Mouse (Mus musculus) liver, postnatal 0 days (tissue): ENCODE measurements around the gene Zdhhc17. TPM values are rescaled to one million over a fixed set of nuclear protein-coding genes. Genes with fewer than 3 reads are reported as not detected.

Experiments used
- ATAC-seq: fragments of 200-750 bp; cut with Nextera tagmentation; 2 replicates; pipeline ENCODE4 v1.8.0; 2017; ENCODE audit warnings: mild to moderate bottlenecking, moderate library complexity
- DNase-seq: peaks from one replicate; pipeline ENCODE4 v3.0.0-alpha.2; 2016
- H3K27ac ChIP-seq: fragments of 300-500 bp; sonication (generic); 2 replicates; pipeline ENCODE4 v1.5.1; 2014; ENCODE audit warnings: antibody characterized with exemption, moderate library complexity, mild to moderate bottlenecking, low read depth
- H3K27me3 ChIP-seq: fragments of 300-500 bp; sonication (generic); 2 replicates; pipeline ENCODE4 v1.6.1; 2014; ENCODE audit warnings: low read length, control low read depth, mixed read lengths; ENCODE audit not compliant: insufficient read depth
- H3K36me3 ChIP-seq: fragments of 300-500 bp; sonication (generic); replicated peaks from 2 replicates; pipeline ENCODE4 v1.6.1; 2014; ENCODE audit warnings: mild to moderate bottlenecking, control low read depth, low read length, moderate library complexity, mixed read lengths; ENCODE audit not compliant: insufficient read depth
- H3K4me1 ChIP-seq: fragments of 300-500 bp; sonication (generic); 2 replicates; pipeline ENCODE4 v1.6.1; 2014; ENCODE audit warnings: antibody characterized with exemption, mild to moderate bottlenecking, control low read depth; ENCODE audit not compliant: insufficient read depth
- H3K4me2 ChIP-seq: fragments of 300-500 bp; sonication (generic); 2 replicates; pipeline ENCODE4 v1.6.1; 2014; ENCODE audit warnings: low read depth, mild to moderate bottlenecking, low read length, moderate library complexity, mixed read lengths
- H3K4me3 ChIP-seq: fragments of 300-500 bp; sonication (generic); 2 replicates; pipeline ENCODE4 v1.5.1; 2014; ENCODE audit warnings: low read depth, low read length
- H3K9ac ChIP-seq: fragments of 300-500 bp; sonication (generic); replicated peaks from 2 replicates; pipeline ENCODE4 v1.6.1; 2014; ENCODE audit warnings: mild to moderate bottlenecking, moderate library complexity
- H3K9me3 ChIP-seq: fragments of 300-500 bp; sonication (generic); 2 replicates; pipeline ENCODE4 v1.6.1; 2016; ENCODE audit warnings: mild to moderate bottlenecking, control low read depth, low read length, mixed read lengths
- CTCF ChIP-seq: sonication (generic); IDR thresholded peaks from 2 replicates; pipeline ENCODE4 v1.5.1; 2016; ENCODE audit warnings: antibody characterized with exemption, low read depth
- EP300 ChIP-seq: IDR thresholded peaks from 2 replicates; pipeline ENCODE4 v1.6.1; 2016; ENCODE audit warnings: antibody characterized with exemption, low read depth, mild to moderate bottlenecking
- WGBS: fragments of 180-500 bp; shearing (Covaris S2); extraction: QIAGEN DNeasy Blood & Tissue Kit; methylation state at CpG from one replicate; pipeline ENCODE4 v1.1.7; 2014; ENCODE audit not compliant: insufficient replicate concordance; 5-methylcytosine and 5-hydroxymethylcytosine counted together
- polyA plus RNA-seq: library from polyadenylated mRNA; unstranded; fragments of >200 nt; fragmentation: Nextera tagmentation; extraction: Ambion mirVana; gene quantifications from 2 replicates; pipeline ENCODE4 v1.2.1, GENCODE M21; 2015

Zdhhc17 gene
- polyA plus RNA-seq, 1 experiment from 2014 or later, result 4.9 TPM

DNA sequence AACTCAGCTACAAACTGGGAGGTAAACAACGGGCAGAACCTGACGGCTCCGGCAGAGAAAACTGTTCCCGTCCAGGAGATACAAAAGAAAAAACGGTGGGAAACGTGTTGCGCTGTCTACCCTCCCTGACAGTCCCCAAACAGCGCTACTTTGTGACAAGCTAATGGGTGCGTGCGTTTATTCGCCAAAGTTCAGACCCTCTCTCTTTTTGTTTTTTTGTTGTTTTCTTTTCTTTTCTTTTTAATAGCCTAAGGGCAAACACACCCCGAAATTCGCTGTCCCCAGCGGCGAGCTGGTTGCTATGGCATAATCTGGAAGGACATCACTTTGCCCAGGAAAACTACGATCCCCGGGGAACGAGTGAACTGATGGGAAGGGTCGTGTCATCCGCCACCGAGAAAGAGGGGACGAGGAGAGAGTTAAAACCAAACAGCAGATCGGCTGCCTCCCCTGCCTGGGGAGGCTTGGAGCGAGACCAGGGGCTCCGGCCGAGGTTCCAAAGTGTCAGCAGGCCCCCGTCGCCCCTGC is 763 bp downstream of the Zdhhc17 start:
- ATAC-seq (no peak), DNase-seq (no peak)
- peak overlapping the region; percentile 88 for H3K4me2 ChIP-seq
- no peaks in the 10 kb centered on the region for H3K27me3 ChIP-seq
- H3K9ac ChIP-seq, result peak overlapping the region; percentile 96
- no peak for TF ChIP-seq EP300
- no peak for TF ChIP-seq CTCF
- H3K36me3 ChIP-seq, result no peaks in the 10 kb centered on the region
- WGBS, result under 1% methylated on average over 28 of the region's 28 CpGs
- peaks cover 19% of the 10 kb centered on the region; the same call in 1 of the 2 replicates for H3K4me1 ChIP-seq
- H3K27ac ChIP-seq, result peak overlapping the region; percentile 98
- no peaks in the 10 kb centered on the region for H3K9me3 ChIP-seq
- peak overlapping the region; percentile 87 for H3K4me3 ChIP-seq

DNA sequence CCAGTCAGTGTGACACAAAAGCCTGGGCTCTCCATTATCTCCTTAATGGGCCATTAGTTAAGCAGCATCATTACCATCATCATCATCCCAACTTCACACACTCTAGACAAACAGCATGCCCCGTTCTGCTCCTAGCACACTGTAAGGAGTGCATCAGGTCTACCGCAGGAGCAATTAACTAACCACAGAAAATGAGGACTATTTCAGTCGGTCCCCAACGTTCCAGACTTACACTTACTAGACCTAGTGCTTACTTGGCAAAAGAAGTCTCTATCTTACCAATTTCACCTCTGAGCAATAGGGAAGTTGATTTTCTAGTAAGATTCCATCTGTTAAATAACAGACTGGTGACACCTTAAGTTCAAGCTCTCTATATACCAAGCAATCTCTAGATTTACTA is 2.3 kb downstream of the Zdhhc17 start:
- peak overlapping the region; percentile 88; the same call in 1 of the 2 replicates for H3K4me2 ChIP-seq
- no peaks in the 10 kb centered on the region for H3K9me3 ChIP-seq
- no peak overlapping the region for H3K4me3 ChIP-seq
- TF ChIP-seq CTCF (no peak), EP300 (no peak)
- H3K4me1 ChIP-seq, result peaks cover 20% of the 10 kb centered on the region; the same call in 1 of the 2 replicates
- no peak for DNase-seq
- WGBS, result 48% methylated on average over 4 of the region's 4 CpGs
- H3K9ac ChIP-seq, result no peak overlapping the region
- no peaks in the 10 kb centered on the region for H3K27me3 ChIP-seq
- no peaks in the 10 kb centered on the region for H3K36me3 ChIP-seq
- no peak for ATAC-seq
- 0 out of 2 replicates have a peak overlapping the region, but pooled peaks have one; percentile 11 for H3K27ac ChIP-seq

DNA sequence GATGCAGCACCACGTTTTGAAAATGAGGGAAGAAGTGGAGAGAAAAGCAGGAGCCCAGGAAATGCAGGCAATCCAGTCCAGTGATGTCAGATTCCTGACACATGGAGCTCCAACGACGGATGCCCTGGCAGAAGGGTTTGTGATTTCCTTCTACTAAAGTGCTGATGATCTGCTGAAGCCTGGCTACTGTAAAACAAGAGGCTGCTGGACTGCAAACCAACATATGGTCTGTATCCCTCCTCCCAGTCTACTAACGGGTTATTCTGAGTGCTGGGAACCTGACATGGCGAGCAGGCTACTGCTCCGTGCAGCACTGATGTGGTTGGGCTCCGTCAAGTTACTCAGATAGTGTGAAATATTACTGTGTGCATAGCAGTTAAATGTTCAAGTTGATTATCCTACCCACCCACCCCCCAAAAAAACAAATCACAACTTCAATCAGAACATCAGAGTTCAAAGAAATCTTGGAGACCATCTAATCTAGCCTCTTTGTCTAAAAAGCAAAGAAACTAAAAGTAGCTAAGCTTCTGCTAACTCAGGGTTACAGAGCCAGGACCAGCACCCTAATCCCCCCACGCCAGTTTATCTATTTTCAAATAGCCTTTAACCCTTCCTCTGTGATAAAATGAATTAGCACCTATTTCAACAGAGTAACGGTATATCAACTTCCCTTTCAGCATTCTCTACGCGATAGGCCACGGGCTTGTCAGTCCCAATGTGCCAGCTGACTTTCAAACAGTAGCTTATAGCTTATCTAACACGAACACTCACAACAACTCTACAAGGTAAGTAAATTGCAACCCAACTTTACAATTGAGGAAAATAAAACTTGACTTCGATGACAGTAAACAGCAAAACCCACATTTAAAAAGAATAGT is 4.1 kb downstream of the Zdhhc17 start:
- Histone ChIP-seq H3K4me2 (peak overlapping the region; percentile 38), H3K27me3 (no peaks in the 10 kb centered on the region), H3K9ac (no peak overlapping the region), H3K4me1 (peaks cover 14% of the 10 kb centered on the region; the same call in 1 of the 2 replicates), H3K9me3 (no peaks in the 10 kb centered on the region), H3K4me3 (no peak overlapping the region), H3K27ac (no peak overlapping the region), H3K36me3 (no peaks in the 10 kb centered on the region)
- peak; percentile 90 for TF ChIP-seq EP300
- TF ChIP-seq CTCF, result no peak
- 38% methylated on average over 14 of the region's 14 CpGs for WGBS
- no peak for DNase-seq
- no peak for ATAC-seq

DNA sequence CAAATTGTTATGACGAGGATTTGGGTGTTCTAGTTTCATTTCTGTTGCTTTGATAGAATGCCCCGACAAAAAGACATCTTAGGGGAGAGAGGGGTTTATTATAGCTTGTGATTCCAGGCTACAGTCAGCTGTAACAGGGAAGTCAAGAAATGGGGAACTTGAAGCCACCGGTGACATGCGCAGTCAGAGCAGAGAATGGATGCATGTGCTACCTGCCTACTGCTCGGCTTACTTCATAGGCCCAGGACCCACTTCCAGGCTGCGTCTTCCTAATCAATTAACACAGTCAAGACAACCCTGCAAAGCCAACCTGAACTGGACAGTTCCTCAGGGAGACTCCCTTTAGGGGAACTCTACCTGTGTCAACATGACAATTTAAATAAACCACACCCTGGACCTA is 5.7 kb downstream of the Zdhhc17 start:
- H3K4me3 ChIP-seq, result no peak overlapping the region
- H3K4me2 ChIP-seq, result no peak overlapping the region
- ATAC-seq (no peak), DNase-seq (no peak)
- TF ChIP-seq EP300, result no peak
- no peak overlapping the region for H3K9ac ChIP-seq
- no peaks in the 10 kb centered on the region for H3K36me3 ChIP-seq
- WGBS, result 56% methylated on average over 6 of the region's 6 CpGs
- H3K9me3 ChIP-seq, result no peaks in the 10 kb centered on the region
- H3K4me1 ChIP-seq, result peaks cover 12% of the 10 kb centered on the region; the same call in 1 of the 2 replicates
- no peak overlapping the region for H3K27ac ChIP-seq
- no peaks in the 10 kb centered on the region for H3K27me3 ChIP-seq

DNA sequence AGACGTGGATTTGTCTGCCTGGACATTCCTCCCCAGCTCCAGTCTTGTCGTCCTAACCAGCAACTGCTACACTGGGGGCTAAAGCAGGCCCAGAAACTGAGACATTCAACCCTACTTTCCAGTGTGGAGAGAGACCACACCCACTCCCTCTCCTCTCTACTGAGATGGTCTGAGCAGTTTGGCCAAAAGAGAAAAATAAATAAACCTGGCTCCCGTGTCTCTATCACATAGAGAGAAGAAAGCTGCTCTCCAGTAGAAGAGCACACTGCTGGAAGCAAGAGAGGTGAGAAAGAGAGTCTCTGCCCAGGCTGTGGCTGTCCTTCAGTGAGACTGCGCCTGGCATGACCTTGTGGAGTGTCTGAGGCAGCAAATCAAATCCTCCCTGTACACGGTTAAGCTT is 10.7 kb downstream of the Zdhhc17 start:
- no peak overlapping the region for H3K4me2 ChIP-seq
- WGBS, result 75% methylated on average over 5 of the region's 5 CpGs
- H3K36me3 ChIP-seq, result no peaks in the 10 kb centered on the region
- no peak for ATAC-seq
- H3K27ac ChIP-seq, result no peak overlapping the region
- no peak overlapping the region for H3K9ac ChIP-seq
- TF ChIP-seq EP300 (no peak), CTCF (no peak)
- H3K9me3 ChIP-seq, result no peaks in the 10 kb centered on the region
- DNase-seq, result no peak
- no peak overlapping the region for H3K4me3 ChIP-seq
- H3K4me1 ChIP-seq, result peaks cover 1% of the 10 kb centered on the region; the same call in 1 of the 2 replicates
- no peaks in the 10 kb centered on the region for H3K27me3 ChIP-seq

DNA sequence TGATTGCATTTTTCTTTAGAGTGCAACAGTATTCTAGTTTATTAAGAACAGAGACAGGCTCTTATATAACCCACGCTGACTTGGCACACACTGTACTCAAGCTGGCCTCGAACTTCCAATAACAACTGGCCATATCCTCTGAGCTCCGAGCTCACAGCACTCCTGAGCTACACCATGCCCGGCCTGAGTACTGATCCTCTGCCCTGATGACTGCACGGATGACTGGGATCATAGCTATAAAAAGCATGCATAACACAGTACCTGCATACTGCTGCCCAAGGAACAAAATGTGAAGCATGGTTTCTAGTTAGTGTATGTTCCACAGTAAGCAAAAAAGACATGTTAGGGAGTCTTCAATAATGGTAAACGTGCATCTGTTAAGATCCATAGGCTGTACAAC is 12.8 kb downstream of the Zdhhc17 start:
- WGBS, result 81% methylated on average over 6 of the region's 6 CpGs
- ATAC-seq, result no peak
- TF ChIP-seq EP300 (no peak), CTCF (no peak)

More for the DNA sequence above, 12.8 kb downstream of the Zdhhc17 start:
- Histone ChIP-seq H3K4me2 (no peak overlapping the region), H3K27me3 (no peaks in the 10 kb centered on the region), H3K4me3 (no peak overlapping the region), H3K36me3 (no peaks in the 10 kb centered on the region), H3K27ac (no peak overlapping the region), H3K9ac (no peak overlapping the region), H3K9me3 (no peaks in the 10 kb centered on the region), H3K4me1 (peaks cover 3% of the 10 kb centered on the region)
- no peak for DNase-seq
